Mouse (Mus musculus): ENCODE measurements at regions not wholly inside any gene's neighbourhood (a gene's known extent, or its start where the extent isn't known, plus 50 kb on each side); places are given as distances from the start of the nearest gene placed in this dataset.
"Not testable (repeated sequence)": the region's sequence is repeated elsewhere in the genome, so short reads cannot be mapped to it uniquely, and the experiment has no call there.

DNA sequence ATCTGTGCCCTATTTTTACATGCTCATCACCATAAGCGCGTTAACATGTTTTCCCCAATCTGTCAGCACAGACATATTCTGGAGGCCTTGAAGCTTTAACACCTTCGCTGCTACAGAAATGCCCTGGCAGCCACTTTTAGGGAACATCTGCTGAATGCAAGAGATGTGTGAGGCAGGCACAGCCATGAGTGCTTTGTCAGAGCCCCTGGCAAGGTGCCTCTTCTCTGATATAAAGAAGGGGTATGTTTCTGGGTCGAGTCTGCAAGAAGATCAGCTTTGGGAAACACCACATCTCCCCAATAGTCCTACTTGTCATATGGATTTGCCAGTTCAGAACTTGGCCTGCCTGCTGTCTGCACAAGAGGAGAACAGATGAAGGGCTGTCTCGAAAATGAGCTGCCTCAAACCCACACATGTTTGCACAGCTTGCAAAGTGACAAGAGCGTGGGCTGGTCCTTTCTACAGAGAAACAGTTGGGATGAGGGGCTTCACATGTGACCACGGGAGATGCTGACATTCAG is 1263.3 kb upstream of the Klhl29 start:
- peak; percentile 91 for ATAC-seq (ENCODE audit: low TSS enrichment)

DNA sequence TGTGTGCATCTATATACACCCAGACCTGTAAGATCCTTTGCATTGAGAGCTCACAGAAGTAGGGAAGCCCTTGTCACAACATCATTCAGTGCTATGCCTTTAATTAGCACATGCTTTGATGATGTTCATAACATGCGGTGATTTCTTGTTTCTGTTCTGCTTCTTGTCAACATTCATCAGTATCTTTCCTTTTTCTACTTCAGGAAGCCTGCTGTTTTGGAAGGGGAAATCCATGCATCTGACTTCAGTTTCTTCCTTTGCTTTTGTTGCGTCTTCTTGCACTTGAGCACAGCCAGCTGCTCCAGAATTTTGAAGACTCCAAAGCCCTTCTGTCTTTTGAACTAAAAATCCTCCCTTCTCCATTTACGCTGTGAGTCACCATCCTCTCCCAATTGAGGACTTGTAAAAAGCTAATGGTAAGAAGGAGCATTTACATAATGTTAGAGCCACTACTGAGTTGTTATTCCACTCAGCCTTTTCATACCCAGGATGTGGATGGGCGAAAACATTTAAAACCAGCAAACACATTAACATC is 1262.4 kb upstream of the Klhl29 start:
- peak; percentile 75 for ATAC-seq (ENCODE audit: low TSS enrichment)

DNA sequence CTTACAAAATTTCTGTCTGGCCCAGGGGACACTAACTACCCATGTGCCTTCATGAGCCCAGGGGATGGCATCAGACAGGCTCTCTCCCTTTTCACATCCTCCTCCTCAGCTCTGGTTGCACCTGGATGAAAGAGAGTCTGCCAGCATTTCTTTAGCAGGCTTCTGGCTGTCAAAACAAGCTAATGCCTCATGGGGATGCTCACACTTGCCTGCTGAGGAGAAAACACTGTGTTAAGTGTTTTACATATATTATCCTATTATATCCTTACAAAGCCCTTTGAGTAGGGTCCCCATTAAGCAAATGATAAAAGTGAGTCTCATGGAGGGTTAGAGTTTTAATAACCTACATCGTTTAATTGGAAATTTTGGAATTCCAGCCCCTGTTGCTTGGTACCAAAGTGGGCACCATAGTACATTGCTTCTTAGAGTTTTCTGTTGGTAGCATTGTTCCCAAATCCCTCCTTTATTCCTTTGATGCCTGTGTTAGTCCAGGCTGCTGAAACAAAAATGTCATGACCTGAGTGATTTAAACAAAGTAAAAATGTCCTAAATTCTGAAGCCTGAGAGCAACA is 1247.2 kb upstream of the Klhl29 start:
- no peak for ATAC-seq (ENCODE audit: low TSS enrichment)

DNA sequence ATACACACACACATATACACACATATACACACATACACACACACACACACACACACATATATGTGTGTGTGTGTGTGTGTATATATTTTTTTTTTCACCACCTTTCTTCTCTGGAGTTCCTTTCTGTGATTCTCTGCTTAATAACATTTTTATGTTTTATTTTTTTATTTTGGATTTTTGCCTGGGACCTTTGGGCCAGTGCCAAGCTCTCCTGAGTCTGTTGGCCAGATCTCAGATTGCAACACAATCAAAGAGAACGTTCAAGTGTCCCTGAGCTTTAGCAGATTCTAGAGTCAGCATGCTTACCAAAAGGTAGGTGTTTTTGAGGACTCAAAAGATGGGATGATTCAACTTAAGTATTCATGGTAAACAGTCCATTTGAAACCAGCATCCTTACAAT is 1225.6 kb upstream of the Klhl29 start:
- ATAC-seq (ENCODE audit: low TSS enrichment), result no peak

DNA sequence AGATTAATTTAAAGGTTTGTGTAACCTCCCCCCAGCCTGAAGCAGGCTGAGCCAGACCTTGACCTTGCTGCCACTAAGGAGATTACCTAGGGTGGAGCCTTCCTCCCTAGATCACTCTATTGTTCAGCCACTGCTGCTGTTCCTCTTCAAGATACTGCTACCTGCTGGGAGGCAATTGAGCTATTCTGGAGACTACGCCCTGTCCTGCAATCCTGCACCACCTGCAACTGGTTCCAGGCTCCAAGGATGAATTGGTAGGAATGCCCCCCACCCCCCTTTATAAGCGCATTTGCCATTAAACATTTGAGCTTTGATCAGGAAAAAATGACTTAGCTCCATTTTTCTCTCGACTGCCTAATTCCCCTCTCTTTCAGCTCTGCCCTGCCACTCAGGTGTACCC is 1220.0 kb upstream of the Klhl29 start:
- not testable (repeated sequence) for ATAC-seq (ENCODE audit: low TSS enrichment)

DNA sequence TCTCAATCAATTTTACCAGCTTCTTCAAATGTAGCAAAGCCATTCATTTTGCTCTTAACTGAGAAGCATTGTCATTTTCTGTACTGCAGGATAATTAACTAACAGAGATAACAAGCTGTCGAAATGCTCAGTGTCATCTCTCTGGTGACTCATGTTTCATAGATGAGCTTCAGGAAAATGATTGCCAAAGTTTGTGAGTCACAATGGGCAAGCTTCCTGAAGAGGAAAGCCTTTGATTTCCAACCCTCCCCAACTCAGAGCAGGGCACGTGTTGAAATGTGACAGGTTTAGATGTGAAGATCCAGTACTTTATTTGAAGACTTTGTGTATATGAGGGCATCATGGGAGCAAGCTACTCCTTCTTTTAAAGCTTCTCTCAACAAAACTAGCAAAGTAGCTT is 1214.7 kb upstream of the Klhl29 start:
- no peak for ATAC-seq (ENCODE audit: low TSS enrichment)

DNA sequence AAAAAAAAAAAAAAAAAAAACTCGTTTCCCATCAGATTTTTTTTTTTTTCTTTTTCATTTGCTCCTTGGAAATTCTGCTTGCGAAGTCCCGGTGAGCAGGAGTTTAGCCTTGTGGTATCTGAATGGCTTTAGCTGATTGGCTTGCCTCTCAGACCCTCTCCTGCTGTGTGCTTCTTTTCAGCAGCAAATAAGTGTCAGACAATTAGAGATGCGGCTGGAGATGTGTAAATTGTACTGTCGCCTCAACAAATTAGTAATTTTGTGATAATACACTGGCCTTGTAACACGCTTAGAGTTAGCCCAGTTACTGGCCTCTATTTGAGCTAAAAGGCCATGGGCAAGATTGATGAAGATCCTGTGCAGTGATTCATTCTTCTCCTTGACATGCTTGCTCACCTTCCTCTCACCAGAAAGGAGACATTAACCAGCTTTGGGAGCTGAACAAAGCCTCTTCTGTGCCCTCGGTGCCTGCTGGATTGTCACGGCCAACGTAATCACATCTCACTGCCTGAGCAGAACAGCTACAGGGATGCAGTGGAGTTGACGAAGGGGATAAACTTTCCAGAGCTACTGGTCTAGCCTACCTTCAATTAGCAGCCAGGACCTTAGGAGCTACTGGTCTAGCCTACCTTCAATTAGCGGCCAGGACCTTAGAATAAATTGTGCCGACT is 1212.7 kb upstream of the Klhl29 start:
- no peak for ATAC-seq (ENCODE audit: low TSS enrichment)

DNA sequence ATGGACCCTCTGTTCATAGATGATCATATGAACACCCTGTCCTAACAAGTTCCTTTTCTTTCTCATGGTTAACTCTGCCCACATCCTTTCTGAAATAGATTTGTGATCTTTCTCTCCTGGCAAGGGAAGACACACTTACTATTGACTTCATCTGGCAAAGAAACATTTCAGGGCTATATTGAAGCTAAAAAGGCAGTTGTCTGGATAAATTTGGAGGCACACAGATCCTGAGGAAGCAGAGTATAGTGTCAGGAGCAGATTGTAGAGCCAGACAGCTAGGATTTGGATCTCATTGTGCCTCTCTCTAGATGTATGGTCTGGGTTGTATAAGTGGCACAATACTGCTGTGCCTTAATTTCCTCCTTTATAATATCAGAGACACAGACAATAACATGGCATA is 1204.7 kb upstream of the Klhl29 start:
- ATAC-seq (ENCODE audit: low TSS enrichment), result peak; percentile 94

DNA sequence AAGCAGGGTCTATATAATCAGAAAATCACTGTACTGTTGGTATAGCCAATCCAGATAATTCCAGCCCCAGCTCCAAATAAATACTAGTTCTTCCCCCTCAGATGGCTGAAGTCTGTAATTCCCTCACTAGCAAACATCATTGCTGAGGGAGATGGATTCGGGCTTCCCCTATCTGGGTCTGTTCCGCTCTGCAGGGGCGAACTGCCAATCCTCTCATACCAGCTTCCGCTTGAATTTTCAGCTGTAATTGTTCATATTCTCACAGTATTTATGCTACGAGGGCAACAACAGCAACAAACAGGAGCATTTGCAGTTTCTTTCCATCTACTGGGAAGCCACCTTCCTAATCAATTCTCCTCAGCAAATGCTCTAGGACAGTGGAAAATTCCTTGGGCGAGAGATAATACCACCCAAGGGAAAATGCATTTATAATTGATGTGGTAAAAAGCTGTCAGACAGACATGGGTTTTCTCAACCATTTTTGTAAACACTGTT is 1201.4 kb upstream of the Klhl29 start:
- ATAC-seq (ENCODE audit: low TSS enrichment), result no peak

Data from frontal cortex, adult (tissue).